Mouse (Mus musculus) kidney, adult 11 months (tissue): Measurements from ENCODE around the gene Nkd1.

ENCODE experiments used
- DNase-seq: peaks from one replicate; pipeline ENCODE4 v3.0.0; 2022

The Nkd1 gene

GRCm38 (mm10) chr8:88538976-88539371 lies 17.8 kb downstream of the Nkd1 start:
- no peak for DNase-seq

- DNase-seq: no peak
Measured at GRCm38 (mm10) chr8:88539963-88540362, 18.8 kb downstream of the Nkd1 start.

- no peak for DNase-seq
Measured at GRCm38 (mm10) chr8:88542596-88543213, 21.6 kb downstream of the Nkd1 start.

DNA sequence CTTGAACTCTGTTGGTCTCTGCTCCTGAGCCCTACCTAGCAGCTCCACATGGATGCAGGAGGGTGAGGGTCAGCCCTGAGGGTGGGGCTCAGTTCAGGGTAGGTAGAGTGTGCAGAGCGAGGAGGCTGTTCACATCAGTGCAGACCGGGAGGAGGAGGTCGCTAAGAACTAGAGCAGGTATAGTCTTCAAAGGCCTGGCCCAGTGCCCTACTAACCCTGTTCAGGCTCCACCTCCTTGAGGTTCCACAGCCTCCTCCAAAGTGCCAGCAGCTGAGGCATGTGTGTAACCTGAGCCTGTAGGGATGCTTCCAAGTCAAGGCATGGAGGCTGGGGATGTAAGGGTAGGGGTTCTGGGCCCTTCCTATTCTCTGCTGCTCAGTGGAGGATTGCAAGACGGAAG lies 23.5 kb downstream of the Nkd1 start:
- no peak for DNase-seq

GRCm38 (mm10) chr8:88545441-88545840 lies 24.3 kb downstream of the Nkd1 start:
- DNase-seq: no peak

DNA sequence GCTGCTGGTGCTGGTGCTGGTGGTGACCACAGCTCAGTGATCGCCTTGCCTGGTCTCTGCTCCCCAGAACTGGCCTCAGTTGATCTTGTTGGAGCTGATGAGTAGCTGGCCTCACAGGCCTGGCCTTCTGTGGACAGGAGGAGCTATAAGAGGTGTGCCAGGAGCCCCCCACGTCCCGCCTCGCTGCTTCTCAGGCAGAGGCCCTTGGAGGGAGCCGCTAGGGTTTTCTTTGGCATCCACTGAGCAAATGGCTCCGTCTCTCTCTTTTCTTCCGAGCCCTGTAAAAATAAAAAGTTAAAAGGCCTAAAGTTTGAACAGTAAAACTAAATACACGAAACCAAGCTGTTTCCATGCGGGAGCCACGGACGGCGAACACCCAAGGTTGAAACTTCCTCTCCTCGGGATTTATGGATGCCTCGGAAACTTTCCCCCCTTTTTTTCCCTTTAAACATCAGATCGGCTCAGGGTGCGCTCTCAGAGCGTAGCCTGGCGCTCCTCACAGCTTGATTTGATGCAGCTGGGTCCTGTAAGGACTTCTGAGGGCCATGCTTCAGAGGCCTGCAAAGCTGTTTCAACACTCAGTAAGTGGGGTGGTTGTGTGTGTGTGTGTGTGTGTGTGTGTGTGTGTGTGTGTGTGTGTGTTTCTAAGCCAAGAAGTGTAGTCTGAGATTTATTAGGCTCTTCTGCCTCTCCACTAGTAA lies 25.0 kb downstream of the Nkd1 start:
- peak; percentile 25 for DNase-seq

GRCm38 (mm10) chr8:88555669-88556068 lies 34.5 kb downstream of the Nkd1 start:
- peak; percentile 61 for DNase-seq

GRCm38 (mm10) chr8:88559985-88560473 lies 38.9 kb downstream of the Nkd1 start:
- DNase-seq: no peak

- no peak for DNase-seq
Measured at GRCm38 (mm10) chr8:88561402-88561801, 40.2 kb downstream of the Nkd1 start.

- DNase-seq: no peak
Measured at GRCm38 (mm10) chr8:88564256-88564903, 43.2 kb downstream of the Nkd1 start.

DNA sequence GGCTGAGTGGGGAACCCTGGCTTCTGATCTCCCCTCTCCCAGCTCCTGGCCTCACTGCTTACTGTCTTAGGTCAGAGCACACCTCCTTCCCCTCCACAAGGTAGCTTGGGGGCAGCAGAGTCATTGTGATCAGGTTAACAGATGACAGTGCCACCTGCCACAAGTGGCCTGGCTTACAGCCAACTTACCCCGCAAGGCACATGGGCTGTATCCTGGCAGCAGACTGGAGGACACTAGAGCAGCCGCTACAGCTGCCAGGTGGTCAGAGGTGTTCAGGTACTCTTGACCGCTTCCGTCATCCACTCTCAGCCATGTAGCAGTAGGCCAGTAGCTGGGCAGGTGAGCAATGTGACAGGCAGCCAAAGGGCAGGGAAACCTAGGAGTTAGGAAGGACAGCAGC lies 45.0 kb downstream of the Nkd1 start:
- no peak for DNase-seq

GRCm38 (mm10) chr8:88567314-88568121 lies 46.4 kb downstream of the Nkd1 start:
- DNase-seq: no peak

GRCm38 (mm10) chr8:88568211-88568610 lies 47.1 kb downstream of the Nkd1 start:
- no peak for DNase-seq

DNA sequence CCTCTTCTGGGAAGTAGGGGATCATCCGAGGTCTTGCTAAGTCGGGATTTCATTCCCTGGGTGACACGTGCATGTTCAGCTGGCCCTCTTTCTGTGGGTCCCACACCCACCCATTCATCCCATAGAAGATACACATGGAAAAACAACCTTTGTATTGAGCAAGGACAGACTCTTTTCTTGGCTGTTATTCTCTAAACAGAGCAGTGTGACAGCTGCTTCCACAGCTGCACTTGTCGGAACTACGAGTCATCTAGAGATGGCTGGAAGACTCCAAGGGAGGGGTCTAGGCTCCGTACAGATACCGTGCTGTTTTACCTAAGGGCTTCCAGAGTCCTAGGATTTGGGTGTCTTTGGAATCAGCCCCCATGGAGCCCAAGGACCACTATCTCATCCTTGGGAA lies 48.2 kb downstream of the Nkd1 start:
- DNase-seq: no peak

DNA sequence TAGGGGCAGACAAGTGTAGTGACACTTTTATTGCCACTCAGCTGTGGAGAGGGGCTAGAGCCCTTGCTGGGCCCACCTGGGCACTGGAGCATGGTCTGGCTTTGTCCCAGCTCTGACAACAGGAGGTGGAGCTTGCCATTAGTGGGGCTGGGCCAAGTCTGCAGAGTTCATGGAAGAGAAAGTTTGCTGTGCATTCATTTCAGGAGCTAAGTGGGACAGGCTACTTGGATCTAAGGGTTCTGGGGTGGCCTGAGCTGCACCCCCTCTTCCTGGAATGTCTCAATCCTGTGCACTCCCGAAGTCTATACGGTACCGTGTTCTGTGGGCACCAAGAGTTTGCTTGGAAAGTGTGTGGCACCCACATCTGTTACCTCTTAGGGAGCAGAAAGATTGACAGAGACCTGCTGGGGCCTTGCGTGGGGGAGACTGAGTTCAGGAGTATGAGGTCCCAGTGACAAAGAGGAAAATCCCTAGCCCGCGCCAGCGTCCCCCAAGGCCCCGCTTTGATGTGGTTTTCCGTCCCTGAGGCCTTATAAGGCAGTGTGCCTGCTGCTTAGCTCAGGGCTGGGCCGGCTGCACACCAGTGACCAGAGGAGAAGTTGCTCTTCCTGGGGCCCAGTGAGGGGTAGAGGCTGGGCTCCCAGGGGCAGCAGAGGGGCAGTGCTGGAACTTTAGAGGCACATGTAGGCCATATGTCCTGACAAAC lies 49.3 kb downstream of the Nkd1 start:
- DNase-seq: no peak

- no peak for DNase-seq
Measured at GRCm38 (mm10) chr8:88571434-88572184, 50.5 kb downstream of the Nkd1 start.

- DNase-seq: no peak
Measured at GRCm38 (mm10) chr8:88572185-88572909, 51.2 kb downstream of the Nkd1 start.

DNA sequence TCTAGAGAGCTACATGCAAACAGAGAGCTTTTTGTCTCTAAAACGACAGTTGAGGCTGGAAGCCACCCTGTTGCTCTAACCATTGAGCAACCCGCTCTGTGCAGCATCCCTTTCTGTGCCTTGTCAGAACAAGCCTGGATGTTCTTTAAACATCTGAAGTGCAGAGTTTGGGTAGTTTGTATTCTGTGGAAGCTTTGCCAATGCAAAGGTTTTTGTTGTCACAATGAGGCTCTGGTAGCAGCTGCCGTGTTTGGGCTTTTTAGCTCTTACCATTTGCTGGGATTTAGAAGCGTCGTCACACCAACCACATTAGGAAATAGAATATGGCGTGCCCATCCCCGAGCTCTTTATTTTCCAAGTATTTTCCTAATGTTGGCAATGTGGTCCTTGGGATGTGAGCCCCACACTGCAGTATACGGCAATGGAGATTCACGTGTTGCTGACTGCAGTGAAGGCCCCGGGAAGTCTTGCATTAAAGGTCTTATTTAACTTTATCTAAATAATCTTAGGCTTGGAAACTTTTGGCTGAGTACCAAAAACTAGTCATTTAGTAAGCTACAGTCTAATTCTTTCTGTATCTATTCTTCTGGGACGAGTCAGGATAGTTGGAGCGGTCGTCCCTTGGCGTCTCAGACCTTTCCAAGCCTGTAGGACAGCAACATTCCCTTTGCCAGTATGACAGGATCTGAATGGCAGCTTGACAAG lies 51.9 kb downstream of the Nkd1 start:
- DNase-seq: no peak

DNA sequence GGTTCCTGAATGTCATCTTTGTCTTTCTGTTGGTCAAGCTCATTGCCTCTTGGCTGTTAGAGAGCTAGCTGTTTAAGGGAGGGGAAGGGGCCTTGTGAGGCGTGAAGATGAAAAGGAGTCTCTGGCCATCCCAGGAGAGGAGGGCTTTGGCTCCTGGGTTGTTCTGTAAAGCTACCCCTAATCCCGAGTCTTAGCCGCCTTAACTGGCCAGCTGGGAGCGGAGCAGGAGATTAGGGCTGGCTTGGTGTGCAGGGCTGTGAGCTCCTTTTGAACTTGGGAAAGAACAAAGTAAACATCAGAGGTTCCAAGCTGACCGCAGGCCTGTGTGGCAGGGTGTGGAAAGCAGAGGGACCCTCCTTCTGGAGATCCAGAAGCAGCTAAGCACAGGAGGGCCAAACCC lies 53.8 kb downstream of the Nkd1 start:
- no peak for DNase-seq

GRCm38 (mm10) chr8:88576351-88577142 lies 55.4 kb downstream of the Nkd1 start:
- no peak for DNase-seq
